ENCODE assay signal across 38 mouse cellular contexts in the genomic region with DNA sequence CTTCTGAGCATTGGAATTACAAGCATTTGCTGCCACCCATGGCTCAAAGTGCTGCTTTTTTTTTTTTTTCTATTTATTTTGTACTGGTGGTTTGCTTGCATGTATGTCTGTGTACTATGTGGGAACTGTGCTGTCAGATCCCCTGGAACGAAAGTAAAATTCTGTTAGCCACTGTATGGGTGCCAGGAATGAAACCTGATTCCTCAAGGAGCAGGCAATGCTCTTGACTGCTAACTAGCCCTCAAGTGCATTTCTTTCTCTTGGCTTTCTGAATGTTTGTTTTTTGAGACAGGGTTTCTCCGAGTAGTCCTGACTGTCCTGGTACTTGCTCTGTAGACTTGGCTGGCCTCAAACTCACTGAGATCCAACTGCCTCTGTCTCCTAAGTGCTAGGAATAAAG. TPM values are rescaled to one million over a fixed set of nuclear protein-coding genes. Genes with fewer than 3 reads are reported as not detected.
A peak's percentile ranks its signal among the peaks of the same experiment; 100 is the strongest.
DNase-seq lines count a peak whose midpoint lies in the region; ATAC-seq and TF ChIP-seq lines count a peak whose summit lies in the region.
"Had no signal": no experiment of that assay in that cellular context is flagged by ENCODE, and none has a peak within 500 bp of the region (broad histone marks: within the 10 kb centered on the region; RNA-seq: fewer than 3 reads in every experiment).

No protein-coding gene starts in this region.

- intact Hi-C loops in left cerebral cortex, postnatal 14 days (cut with DNase I), result no loop called here

- H3K9ac ChIP-seq in MEL (ENCODE audit: control insufficient read depth, low read depth, low read length, poor library complexity, severe bottlenecking), result no peak overlapping the region
- no peak overlapping the region for H3K9ac ChIP-seq in neural tube, embryonic 15.5 days (replicated peaks)
- H3K9ac ChIP-seq: embryonic facial prominence, embryonic 13.5 days; forebrain, embryonic 12.5 days; heart, embryonic 15.5 days; hindbrain, embryonic 12.5 days; midbrain, embryonic 12.5 days; neural tube, embryonic 13.5 days had no signal

- H3K9me3 ChIP-seq in MEL (replicated peaks; ENCODE audit: insufficient read depth, low read length), result no peaks in the 10 kb centered on the region
- no peaks in the 10 kb centered on the region for H3K9me3 ChIP-seq in neural tube, embryonic 15.5 days (replicated peaks)
- H3K9me3 ChIP-seq: embryonic facial prominence, embryonic 13.5 days; forebrain, embryonic 12.5 days; heart, embryonic 15.5 days; hindbrain, embryonic 12.5 days; midbrain, embryonic 12.5 days; neural tube, embryonic 13.5 days had no signal

- DNase-seq in 3134 (ENCODE audit: extremely low read depth, insufficient read length, low spot score) (peak; percentile 12), MEL (ENCODE audit: low read depth, low spot score) (no peak)
- DNase-seq in lung, adult 2 months, result peak; percentile 6
- peak; percentile 7 for DNase-seq in lung, postnatal 10 days
- DNase-seq in left cerebral cortex, postnatal 14 days (ENCODE audit: low spot score in 2 of 2), result no peak
- DNase-seq in embryo, embryonic 9.5 days (ENCODE audit: extremely low spot score), result no peak
- DNase-seq in thymus, postnatal 0 days (ENCODE audit: low spot score), result no peak
- DNase-seq: adrenal gland, adult 8-10 months; cerebellum, adult 11 months; cerebellum, adult 9-10 months; cerebellum, postnatal 36 days; gastrocnemius, postnatal 14 days; kidney, adult 9 months; kidney, postnatal 10 days; retina, postnatal 1 day; right cerebral cortex, postnatal 14 days had no signal

- no peaks in the 10 kb centered on the region; a peak in 1 of 4 replicates for H3K4me1 ChIP-seq in MEL (ENCODE audit: control insufficient read depth in 1 of 2, insufficient read depth in 2 of 2, low read length in 2 of 2)
- H3K4me1 ChIP-seq in lung, adult 2 months (ENCODE audit: control insufficient read depth, insufficient read depth, low read length), result no peaks in the 10 kb centered on the region
- no peaks in the 10 kb centered on the region for H3K4me1 ChIP-seq in neural tube, embryonic 15.5 days
- H3K4me1 ChIP-seq: embryonic facial prominence, embryonic 13.5 days; forebrain, embryonic 12.5 days; heart, embryonic 15.5 days; hindbrain, embryonic 12.5 days; megakaryocyte, embryonic 14.5 days; midbrain, embryonic 12.5 days; neural tube, embryonic 13.5 days had no signal

- WGBS in lung, adult 2 months, result 48% methylated on average over 2 of the region's 2 CpGs
- 68% methylated on average over 2 of the region's 2 CpGs for WGBS in neural tube, embryonic 15.5 days

- no peak for TF ChIP-seq POLR2A in MEL (IDR thresholded peaks at IDR 0.05; ENCODE audit: control insufficient read depth in 1 of 2, insufficient read depth in 1 of 2, low read depth in 1 of 2, low read length in 2 of 2, poor library complexity in 1 of 2)
- no peak for TF ChIP-seq POLR2A in lung, adult 2 months (IDR thresholded peaks at IDR 0.05; ENCODE audit: borderline replicate concordance, extremely low read depth, low read depth, low read length)

- H3K36me3 ChIP-seq in MEL (ENCODE audit: control insufficient read depth in 1 of 2, insufficient read depth in 2 of 2, low read length in 2 of 2), result no peaks in the 10 kb centered on the region
- H3K36me3 ChIP-seq in neural tube, embryonic 15.5 days, result no peaks in the 10 kb centered on the region
- H3K36me3 ChIP-seq: embryonic facial prominence, embryonic 13.5 days; forebrain, embryonic 12.5 days; heart, embryonic 15.5 days; hindbrain, embryonic 12.5 days; midbrain, embryonic 12.5 days; neural tube, embryonic 13.5 days had no signal

- ATAC-seq in neural tube, embryonic 15.5 days (ENCODE audit: low FRiP score), result no peak
- ATAC-seq: intestine, postnatal 0 days had no signal

- TF ChIP-seq CTCF in MEL (IDR thresholded peaks at IDR 0.05 in 2 of 3, conservative IDR thresholded peaks at IDR 0.05 in 1 of 3; ENCODE audit: control insufficient read depth in 1 of 3, insufficient read depth in 1 of 3, low read depth in 2 of 3, low read length in 3 of 3, poor library complexity in 1 of 3, severe bottlenecking in 1 of 3), result no peak
- TF ChIP-seq CTCF in lung, adult 2 months (IDR thresholded peaks at IDR 0.05; ENCODE audit: insufficient read depth, low read length), result no peak

- H3K4me2 ChIP-seq in neural tube, embryonic 15.5 days, result no peak overlapping the region
- H3K4me2 ChIP-seq: embryonic facial prominence, embryonic 13.5 days; forebrain, embryonic 12.5 days; heart, embryonic 15.5 days; hindbrain, embryonic 12.5 days; midbrain, embryonic 12.5 days; neural tube, embryonic 13.5 days had no signal

- no peak overlapping the region for H3K27ac ChIP-seq in MEL (ENCODE audit: control insufficient read depth, low read depth, low read length)
- no peak overlapping the region for H3K27ac ChIP-seq in neural tube, embryonic 15.5 days (replicated peaks)
- H3K27ac ChIP-seq: embryonic facial prominence, embryonic 13.5 days; forebrain, embryonic 12.5 days; heart, embryonic 15.5 days; hindbrain, embryonic 12.5 days; midbrain, embryonic 12.5 days; neural tube, embryonic 13.5 days had no signal

- H3K27me3 ChIP-seq in MEL (ENCODE audit: control insufficient read depth in 1 of 2, insufficient read depth in 2 of 2, low read length in 2 of 2), result peaks cover 13 to 25% of the 10 kb centered on the region in 2 experiments
- no peaks in the 10 kb centered on the region for H3K27me3 ChIP-seq in neural tube, embryonic 15.5 days (replicated peaks)
- H3K27me3 ChIP-seq: CH12.LX; embryonic facial prominence, embryonic 13.5 days; forebrain, embryonic 12.5 days; heart, embryonic 15.5 days; hindbrain, embryonic 12.5 days; midbrain, embryonic 12.5 days; neural tube, embryonic 13.5 days had no signal

- no peaks in the 10 kb centered on the region for H3K79me2 ChIP-seq in MEL (ENCODE audit: control insufficient read depth, insufficient read depth, low read length, poor library complexity)

- H3K4me3 ChIP-seq in MEL (ENCODE audit: control insufficient read depth in 1 of 2, insufficient read depth in 1 of 2, low read depth in 2 of 2, low read length in 2 of 2), result no peak overlapping the region
- no peak overlapping the region for H3K4me3 ChIP-seq in lung, adult 2 months (replicated peaks; ENCODE audit: extremely low read depth, low read depth, low read length)
- H3K4me3 ChIP-seq in neural tube, embryonic 15.5 days (replicated peaks), result no peak overlapping the region
- H3K4me3 ChIP-seq: embryonic facial prominence, embryonic 13.5 days; erythroblast, embryonic 14.5 days; forebrain, embryonic 12.5 days; heart, embryonic 15.5 days; hindbrain, embryonic 12.5 days; megakaryocyte, embryonic 14.5 days; midbrain, embryonic 12.5 days; neural tube, embryonic 13.5 days had no signal

- TF ChIP-seq RAD21 in MEL (IDR thresholded peaks at IDR 0.05; ENCODE audit: low read depth, low read length), result no peak

- TF ChIP-seq EP300 in MEL (IDR thresholded peaks at IDR 0.05; ENCODE audit: low read depth in 1 of 2, low read length in 2 of 2), result no peak

TF ChIP-seq in MEL, 35 proteins besides CTCF, POLR2A, EP300 and RAD21:
- TF ChIP-seq MXI1 (IDR thresholded peaks at IDR 0.05; ENCODE audit: low read depth, low read length) (no peak), NELFE (IDR thresholded peaks at IDR 0.05; ENCODE audit: low read depth, low read length) (no peak), ZNF384 (IDR thresholded peaks at IDR 0.05; ENCODE audit: low read depth, low read length) (peak; percentile 39; the same call in 1 of the 2 replicates)

RNA-seq across cellular contexts. Expression of a gene that starts 2.3 kb away (rescaled TPM):
- total RNA-seq in MEL (2012; rRNA removed), result not detected in 2 replicates
- not detected for polyA plus RNA-seq in MEL (2012; ENCODE audit: insufficient read depth in 1 of 2, insufficient read length in 2 of 2, low read depth in 1 of 2, low replicate concordance in 2 of 2, missing spikeins in 1 of 2)
- not detected in 2 replicates for polyA plus RNA-seq in lung, adult 2 months (2012; rRNA removed)
- not detected in 2 replicates for polyA plus RNA-seq in neural tube, embryonic 15.5 days (2015; fragmentation: Nextera tagmentation; extraction: Ambion mirVana)
- total RNA-seq in left cerebral cortex, postnatal 14 days (2021), result not detected
- polyA plus RNA-seq in thymus, postnatal 0 days (2015; fragmentation: Nextera tagmentation; extraction: Ambion mirVana), result 0.13 TPM in 1 of 2 replicates, not detected in the other
- total RNA-seq: adrenal gland, adult 8-10 months; CH12.LX; gastrocnemius, postnatal 14 days; granulocyte monocyte progenitor cell, adult 5-6 weeks; heart, postnatal 25 days; left cerebral cortex, postnatal 10 days; liver, adult 2 months; midbrain, postnatal 0 days had no signal
- polyA plus RNA-seq: C2C12; embryonic facial prominence, embryonic 13.5 days; erythroblast, embryonic 14.5 days; forebrain, embryonic 12.5 days; heart, embryonic 15.5 days; hindbrain, embryonic 12.5 days; intestine, postnatal 0 days; large intestine, adult 2 months; limb, embryonic 11.5 days; liver, adult 2 months; liver, embryonic 16.5 days; midbrain, embryonic 12.5 days; midbrain, postnatal 0 days; neural tube, embryonic 13.5 days; small intestine, adult 2 months; stomach, embryonic 14.5 days had no signal

RNA-seq across cellular contexts. Expression of a gene that starts 26.9 kb away (rescaled TPM):
- 41.0 and 43.8 TPM in 2 replicates for total RNA-seq in MEL (2012; rRNA removed)
- 10 to 100 TPM in 1 of 2 experiments, not detected in 1; 45.1 TPM for polyA plus RNA-seq in MEL (2012; ENCODE audit: insufficient read depth in 1 of 2, insufficient read length in 2 of 2, low read depth in 1 of 2, low replicate concordance in 2 of 2, missing spikeins in 1 of 2)
- 4.5 and 10.0 TPM in 2 replicates for polyA plus RNA-seq in lung, adult 2 months (2012; rRNA removed)
- 24.8 and 28.1 TPM in 2 replicates for polyA plus RNA-seq in neural tube, embryonic 15.5 days (2015; fragmentation: Nextera tagmentation; extraction: Ambion mirVana)
- total RNA-seq in left cerebral cortex, postnatal 14 days (2021), result 10 to 100 TPM; 15.8 to 21.1 TPM
- 33.4 and 35.9 TPM in 2 replicates for polyA plus RNA-seq in thymus, postnatal 0 days (2015; fragmentation: Nextera tagmentation; extraction: Ambion mirVana)

RNA-seq across cellular contexts. Expression of a gene that starts 35.2 kb away (rescaled TPM):
- not detected in 2 replicates for total RNA-seq in MEL (2012; rRNA removed)
- polyA plus RNA-seq in MEL (2012; ENCODE audit: insufficient read depth in 1 of 2, insufficient read length in 2 of 2, low read depth in 1 of 2, low replicate concordance in 2 of 2, missing spikeins in 1 of 2), result not detected
- polyA plus RNA-seq in lung, adult 2 months (2012; rRNA removed), result 47.8 and 82.1 TPM in 2 replicates
- 22.4 and 25.4 TPM in 2 replicates for polyA plus RNA-seq in neural tube, embryonic 15.5 days (2015; fragmentation: Nextera tagmentation; extraction: Ambion mirVana)
- 10 to 100 TPM; 29.6 to 31.3 TPM for total RNA-seq in left cerebral cortex, postnatal 14 days (2021)
- 78.1 and 79.8 TPM in 2 replicates for polyA plus RNA-seq in thymus, postnatal 0 days (2015; fragmentation: Nextera tagmentation; extraction: Ambion mirVana)
- polyA plus RNA-seq: C2C12 had no signal

Comparison
In these comparisons a context has a peak if more than half of its experiments do, and no peak if none do; other contexts are left out.
1. DNase-seq: peak in 3134 (single experiment), lung, adult 2 months (single experiment) and lung, postnatal 10 days (single experiment); none in MEL (single experiment), left cerebral cortex, postnatal 14 days (0 of 2), embryo, embryonic 9.5 days (single experiment) and thymus, postnatal 0 days (single experiment).
2. RNA of a gene that starts 35.2 kb away (polyA plus RNA-seq): 47.8 to 82.1 TPM in lung, adult 2 months, 78.1 to 79.8 TPM in thymus, postnatal 0 days and 22.4 to 25.4 TPM in neural tube, embryonic 15.5 days; not detected in MEL; every median in the first group is over 10 times any median in the second.